Mouse (Mus musculus): ENCODE results near the gene Maff. TPM values are rescaled to one million over a fixed set of nuclear protein-coding genes. Genes with fewer than 3 reads are reported as not detected.
A peak's percentile ranks its signal among the peaks of the same experiment; 100 is the strongest.

Gene Maff
- total and polyA plus RNA-seq, 2 experiments from 2014 or later: 1.8 to 19.4 TPM

GRCm38 (mm10) chr15:79364120-79364519 lies 17.7 kb downstream of the Maff start:
- Histone ChIP-seq H3K9ac (replicated peaks; ENCODE audit: low read depth, low read length) (no peak overlapping the region), H3K4me1 (ENCODE audit: control insufficient read depth, insufficient read depth) (peaks cover 12% of the 10 kb centered on the region), H3K36me3 (replicated peaks; ENCODE audit: control insufficient read depth, insufficient read depth, low read length) (peaks cover 68% of the 10 kb centered on the region), H3K9me3 (replicated peaks; ENCODE audit: control insufficient read depth, low read length) (no peaks in the 10 kb centered on the region), H3K27me3 (ENCODE audit: control insufficient read depth, insufficient read depth, low read length) (no peaks in the 10 kb centered on the region), H3K27ac (ENCODE audit: low read depth) (no peak overlapping the region), H3K4me3 (ENCODE audit: low read depth, low read length) (no peak overlapping the region), H3K4me2 (ENCODE audit: low read depth, low read length) (no peak overlapping the region)
- DNase-seq (ENCODE audit: low spot score): no peak
- no peak for ATAC-seq (ENCODE audit: insufficient read depth, low read depth)
- WGBS: 52% methylated on average over 6 of the region's 6 CpGs
- no peak for TF ChIP-seq CTCF (IDR thresholded peaks at IDR 0.05; ENCODE audit: low read depth)
- TF ChIP-seq EP300 (IDR thresholded peaks at IDR 0.05; ENCODE audit: low read depth): no peak

GRCm38 (mm10) chr15:79365068-79365467 lies 18.6 kb downstream of the Maff start:
- WGBS: 95% methylated on average over 12 of the region's 12 CpGs
- H3K4me1 ChIP-seq (ENCODE audit: control insufficient read depth, insufficient read depth): peaks cover 6% of the 10 kb centered on the region

GRCm38 (mm10) chr15:79366402-79366801 lies 20.0 kb downstream of the Maff start:
- ATAC-seq (ENCODE audit: insufficient read depth, low read depth) (no peak), DNase-seq (ENCODE audit: low spot score) (no peak)
- no peaks in the 10 kb centered on the region for H3K27me3 ChIP-seq (ENCODE audit: control insufficient read depth, insufficient read depth, low read length)
- peaks cover 90% of the 10 kb centered on the region for H3K36me3 ChIP-seq (replicated peaks; ENCODE audit: control insufficient read depth, insufficient read depth, low read length)
- H3K4me2 ChIP-seq (ENCODE audit: low read depth, low read length): no peak overlapping the region
- 0 out of 2 replicates have a peak, but pooled peaks cover 3% of the 10 kb centered on the region for H3K4me1 ChIP-seq (ENCODE audit: control insufficient read depth, insufficient read depth)
- no peak for TF ChIP-seq CTCF (IDR thresholded peaks at IDR 0.05; ENCODE audit: low read depth)
- no peak for TF ChIP-seq EP300 (IDR thresholded peaks at IDR 0.05; ENCODE audit: low read depth)
- WGBS: 84% methylated on average over 5 of the region's 5 CpGs
- H3K9me3 ChIP-seq (replicated peaks; ENCODE audit: control insufficient read depth, low read length): no peaks in the 10 kb centered on the region
- H3K9ac ChIP-seq (replicated peaks; ENCODE audit: low read depth, low read length): no peak overlapping the region
- no peak overlapping the region for H3K27ac ChIP-seq (ENCODE audit: low read depth)
- no peak overlapping the region for H3K4me3 ChIP-seq (ENCODE audit: low read depth, low read length)

More at GRCm38 (mm10) chr15:79365068-79365467, 18.6 kb downstream of the Maff start:
- Histone ChIP-seq H3K4me2 (ENCODE audit: low read depth, low read length) (no peak overlapping the region), H3K4me3 (ENCODE audit: low read depth, low read length) (no peak overlapping the region), H3K27ac (ENCODE audit: low read depth) (no peak overlapping the region), H3K9ac (replicated peaks; ENCODE audit: low read depth, low read length) (no peak overlapping the region), H3K27me3 (ENCODE audit: control insufficient read depth, insufficient read depth, low read length) (no peaks in the 10 kb centered on the region), H3K36me3 (replicated peaks; ENCODE audit: control insufficient read depth, insufficient read depth, low read length) (peaks cover 78% of the 10 kb centered on the region), H3K9me3 (replicated peaks; ENCODE audit: control insufficient read depth, low read length) (no peaks in the 10 kb centered on the region)
- ATAC-seq (ENCODE audit: insufficient read depth, low read depth) (no peak), DNase-seq (ENCODE audit: low spot score) (no peak)
- TF ChIP-seq CTCF (IDR thresholded peaks at IDR 0.05; ENCODE audit: low read depth) (no peak), EP300 (IDR thresholded peaks at IDR 0.05; ENCODE audit: low read depth) (no peak)

GRCm38 (mm10) chr15:79368313-79368811 lies 21.9 kb downstream of the Maff start:
- Histone ChIP-seq H3K27ac (ENCODE audit: low read depth) (peak overlapping the region; percentile 88), H3K9ac (replicated peaks; ENCODE audit: low read depth, low read length) (no peak overlapping the region), H3K36me3 (replicated peaks; ENCODE audit: control insufficient read depth, insufficient read depth, low read length) (peaks cover 87% of the 10 kb centered on the region), H3K4me1 (ENCODE audit: control insufficient read depth, insufficient read depth) (0 out of 2 replicates have a peak, but pooled peaks cover 3% of the 10 kb centered on the region), H3K9me3 (replicated peaks; ENCODE audit: control insufficient read depth, low read length) (no peaks in the 10 kb centered on the region), H3K4me2 (ENCODE audit: low read depth, low read length) (no peak overlapping the region), H3K4me3 (ENCODE audit: low read depth, low read length) (no peak overlapping the region), H3K27me3 (ENCODE audit: control insufficient read depth, insufficient read depth, low read length) (no peaks in the 10 kb centered on the region)
- DNase-seq (ENCODE audit: low spot score) (peak; percentile 76), ATAC-seq (ENCODE audit: insufficient read depth, low read depth) (peak; percentile 80)
- no peak for TF ChIP-seq CTCF (IDR thresholded peaks at IDR 0.05; ENCODE audit: low read depth)
- no peak for TF ChIP-seq EP300 (IDR thresholded peaks at IDR 0.05; ENCODE audit: low read depth)
- 39% methylated on average over 14 of the region's 14 CpGs for whole genome bisulfite sequencing

GRCm38 (mm10) chr15:79368861-79369440 lies 22.5 kb downstream of the Maff start:
- Histone ChIP-seq H3K9ac (replicated peaks; ENCODE audit: low read depth, low read length) (no peak overlapping the region), H3K36me3 (replicated peaks; ENCODE audit: control insufficient read depth, insufficient read depth, low read length) (peaks cover 87% of the 10 kb centered on the region), H3K9me3 (replicated peaks; ENCODE audit: control insufficient read depth, low read length) (no peaks in the 10 kb centered on the region), H3K27ac (ENCODE audit: low read depth) (peak overlapping the region; percentile 88), H3K27me3 (ENCODE audit: control insufficient read depth, insufficient read depth, low read length) (no peaks in the 10 kb centered on the region), H3K4me1 (ENCODE audit: control insufficient read depth, insufficient read depth) (0 out of 2 replicates have a peak, but pooled peaks cover 3% of the 10 kb centered on the region), H3K4me3 (ENCODE audit: low read depth, low read length) (no peak overlapping the region), H3K4me2 (ENCODE audit: low read depth, low read length) (no peak overlapping the region)
- WGBS: 76% methylated on average over 8 of the region's 8 CpGs
- DNase-seq (ENCODE audit: low spot score) (peak; percentile 75), ATAC-seq (ENCODE audit: insufficient read depth, low read depth) (peak; percentile 45)
- TF ChIP-seq EP300 (IDR thresholded peaks at IDR 0.05; ENCODE audit: low read depth) (no peak), CTCF (IDR thresholded peaks at IDR 0.05; ENCODE audit: low read depth) (no peak)
